Mouse (Mus musculus): ENCODE results near the gene Ccr1.

Gene Ccr1

DNA sequence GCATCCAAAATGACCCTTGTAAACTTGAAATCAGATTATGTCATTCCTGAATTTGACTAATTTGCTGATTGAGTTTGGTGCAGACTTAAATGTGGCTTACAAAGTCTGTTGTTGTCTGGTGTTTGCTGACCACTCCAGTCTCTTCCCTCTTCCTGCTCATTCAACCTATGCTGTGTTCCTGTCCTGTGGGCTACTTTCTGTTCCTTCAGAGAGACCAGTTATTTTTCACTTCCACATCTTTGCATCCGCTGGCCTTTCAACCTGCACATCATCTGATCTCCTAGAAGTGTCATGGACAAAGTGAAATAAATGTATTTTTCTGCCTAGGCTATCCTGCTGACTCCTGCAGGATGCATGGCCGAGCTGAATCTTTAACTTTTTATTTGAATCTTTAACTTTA is 14.9 kb downstream of the Ccr1 start:
- no peak for DNase-seq (ENCODE audit: low spot score)

DNA sequence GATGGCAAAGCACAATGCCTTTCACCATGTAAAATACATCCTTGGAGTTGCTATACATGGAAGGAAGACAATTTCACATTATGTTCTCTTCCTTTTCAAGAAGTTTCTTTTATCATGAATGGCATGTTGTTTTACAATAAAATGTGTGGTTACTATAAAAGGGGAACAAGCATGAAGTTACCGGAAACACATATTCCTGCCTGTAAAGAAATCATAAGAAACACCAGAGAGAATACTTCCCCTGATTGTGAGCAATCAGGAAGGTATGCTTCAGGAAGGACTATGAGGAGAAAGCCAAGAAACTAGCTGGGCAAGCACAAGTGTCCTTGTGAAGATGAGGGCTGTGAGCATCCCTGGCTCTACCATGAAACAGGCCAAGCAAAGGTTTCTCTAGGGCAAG is 17.3 kb downstream of the Ccr1 start:
- no peak for DNase-seq (ENCODE audit: low spot score)

DNA sequence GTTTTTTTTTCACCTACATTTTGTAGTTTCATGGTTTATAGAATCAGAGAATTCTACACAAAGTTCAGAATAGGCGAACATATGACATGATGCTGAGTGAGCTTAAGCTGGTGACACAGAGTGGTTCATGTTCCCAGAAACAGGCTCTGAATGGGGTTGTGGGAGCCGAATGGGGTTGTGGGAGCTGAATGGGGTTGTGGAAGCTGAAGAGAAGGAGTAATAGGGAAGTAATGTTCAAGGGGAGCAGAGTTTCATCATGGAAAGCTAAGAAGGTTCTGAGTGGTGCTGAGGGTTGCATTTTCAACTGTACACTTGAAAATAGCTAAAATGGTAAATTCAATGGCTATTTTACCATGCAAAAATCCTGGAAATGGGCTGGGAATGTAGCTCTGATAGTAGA is 19.1 kb downstream of the Ccr1 start:
- DNase-seq (ENCODE audit: low spot score), result no peak

DNA sequence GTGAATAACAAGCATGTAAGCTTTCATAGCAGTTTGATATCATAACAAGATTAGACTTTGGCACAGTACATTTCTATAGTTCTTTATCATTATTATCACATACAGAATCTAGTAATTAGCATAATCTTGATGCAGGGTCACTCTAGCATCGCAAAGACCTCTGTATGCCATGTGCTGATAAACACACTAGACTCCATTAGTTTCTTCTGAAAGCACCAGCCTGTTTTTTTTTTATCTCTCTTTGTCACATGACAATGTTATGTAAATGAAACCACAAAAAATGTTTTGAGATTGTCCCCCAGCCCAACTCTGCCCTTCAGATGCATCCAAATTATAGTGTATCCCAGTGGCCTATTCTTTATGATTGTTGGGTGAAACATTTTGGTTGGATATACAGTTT is 20.7 kb downstream of the Ccr1 start:
- DNase-seq (ENCODE audit: low spot score), result no peak

DNA sequence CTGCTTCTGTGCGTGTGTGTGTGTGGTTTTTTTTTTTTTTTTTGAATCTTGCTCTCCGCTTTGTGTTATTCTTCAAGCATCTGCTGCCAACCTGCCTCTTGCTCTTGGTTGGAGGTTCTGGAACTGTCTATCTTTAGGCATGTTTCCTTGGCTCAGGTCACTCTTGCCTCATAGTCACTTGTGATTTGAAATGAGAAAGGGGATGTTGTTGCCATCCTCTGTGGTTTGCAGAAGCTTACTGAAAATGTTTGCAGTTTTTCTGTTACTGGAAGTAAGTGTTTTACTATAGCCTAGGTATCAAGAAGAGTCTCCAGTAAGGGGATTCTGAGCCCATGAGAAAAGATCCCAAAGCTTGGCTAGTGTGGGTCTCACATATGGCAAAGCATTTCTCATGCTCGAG is 26.5 kb downstream of the Ccr1 start:
- no peak for DNase-seq (ENCODE audit: low spot score)

DNA sequence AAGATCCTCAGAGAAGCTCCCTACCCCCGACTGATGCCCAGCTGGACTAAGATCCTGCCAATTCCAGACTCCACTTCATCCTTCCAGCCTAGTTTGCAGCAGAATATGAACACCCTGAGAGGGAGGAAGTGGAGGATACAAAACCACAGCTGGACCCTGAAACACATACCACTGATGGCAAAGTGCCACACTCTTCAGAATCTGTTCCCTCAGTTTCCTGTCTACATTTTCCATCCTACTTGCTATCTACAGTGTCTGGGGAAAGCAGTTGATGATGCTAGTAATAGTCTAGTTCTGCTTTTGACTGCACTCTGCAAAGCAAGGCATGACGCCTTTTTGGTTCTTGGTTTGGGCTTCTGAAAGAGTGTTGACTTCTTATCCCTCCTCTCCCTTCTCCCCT is 27.2 kb downstream of the Ccr1 start:
- no peak for DNase-seq (ENCODE audit: low spot score)

DNA sequence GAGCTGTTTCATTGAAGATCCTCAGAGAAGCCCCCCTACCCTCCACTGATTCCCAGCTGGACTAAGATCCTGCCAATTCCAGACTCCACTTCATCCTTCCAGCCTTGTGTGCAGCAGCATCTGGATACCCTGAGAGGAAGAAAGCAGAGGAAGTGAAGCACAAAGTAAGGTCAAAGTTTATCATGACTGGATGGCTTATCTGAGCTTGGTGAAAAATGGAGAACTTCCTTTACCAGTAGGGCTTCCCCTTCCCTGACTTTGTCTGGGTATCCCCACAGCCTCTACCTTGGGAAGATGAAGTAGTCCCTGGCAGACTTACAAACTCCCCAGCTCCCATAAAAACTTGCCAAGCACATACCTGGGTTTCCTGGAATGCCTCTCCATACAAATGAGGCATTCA is 27.9 kb downstream of the Ccr1 start:
- no peak for DNase-seq (ENCODE audit: low spot score)

DNA sequence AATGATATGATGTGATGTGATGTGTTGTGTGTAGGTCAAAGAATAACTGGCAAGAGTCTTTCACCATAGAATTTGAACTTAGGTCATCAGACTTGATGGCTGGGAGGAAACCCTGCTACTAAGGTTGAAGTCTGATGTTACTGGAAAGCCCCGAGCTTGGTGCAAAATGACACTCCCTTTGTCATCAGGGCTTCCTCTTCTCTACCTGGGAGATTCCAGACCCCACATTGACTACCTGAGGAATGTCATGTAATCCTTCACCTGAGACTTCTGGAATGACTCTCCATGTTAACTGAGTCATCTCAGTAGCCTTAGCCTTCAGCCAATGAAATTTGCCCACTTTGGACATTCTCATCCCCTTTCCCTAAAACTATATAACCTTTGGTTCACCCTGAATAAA is 28.3 kb downstream of the Ccr1 start:
- DNase-seq (ENCODE audit: low spot score), result no peak

DNA sequence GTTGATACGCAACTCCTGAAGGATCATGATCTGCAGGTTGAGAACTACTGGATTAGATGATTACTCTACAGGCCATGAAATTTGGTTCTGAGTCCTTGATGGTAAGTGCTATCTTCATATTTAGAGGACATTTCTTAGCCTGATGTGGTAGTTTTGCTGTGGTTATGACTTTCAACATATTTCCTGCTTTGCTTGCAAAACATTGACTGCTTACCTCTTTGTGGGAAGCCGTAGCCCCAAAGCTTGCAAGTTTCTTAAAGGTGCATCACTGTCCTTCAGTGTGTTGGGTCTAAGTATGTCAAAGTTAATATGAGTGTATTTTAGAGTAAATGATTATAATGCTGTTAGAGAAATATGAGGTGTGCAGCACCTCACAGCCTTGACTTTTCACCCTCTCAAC is 30.5 kb downstream of the Ccr1 start:
- no peak for DNase-seq (ENCODE audit: low spot score)

DNA sequence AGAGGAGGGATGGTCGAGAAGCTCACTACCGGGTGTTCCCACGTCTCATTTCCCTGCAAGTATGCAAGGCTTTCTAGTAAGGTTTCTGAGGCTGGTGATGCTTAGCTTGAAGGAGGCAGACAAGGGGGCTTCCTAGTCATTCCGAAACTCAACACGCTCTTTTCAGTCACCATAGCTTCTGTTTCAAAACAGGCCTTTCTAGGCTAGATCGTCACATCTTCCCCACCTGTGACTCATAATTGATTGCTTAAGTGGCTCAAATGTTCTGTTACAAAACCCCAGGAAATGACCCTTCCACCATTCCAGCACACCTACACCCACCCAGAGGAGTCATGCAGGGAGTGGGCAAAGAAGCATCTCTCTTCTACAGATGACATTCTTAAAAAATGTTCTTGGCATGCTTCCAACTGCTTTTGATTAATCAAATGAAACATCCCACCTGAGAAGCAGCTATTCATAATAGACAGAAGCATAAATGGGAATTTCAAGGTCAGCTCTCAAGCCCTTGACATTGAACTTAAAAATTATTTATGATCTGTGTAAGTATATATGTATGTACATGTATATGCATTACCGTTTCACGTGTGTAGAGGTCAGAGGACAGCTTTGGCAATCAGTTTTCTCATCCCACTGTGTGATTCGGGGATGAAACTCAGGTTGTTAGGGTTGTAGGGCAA is 31.8 kb downstream of the Ccr1 start:
- DNase-seq (ENCODE audit: low spot score), result no peak

DNA sequence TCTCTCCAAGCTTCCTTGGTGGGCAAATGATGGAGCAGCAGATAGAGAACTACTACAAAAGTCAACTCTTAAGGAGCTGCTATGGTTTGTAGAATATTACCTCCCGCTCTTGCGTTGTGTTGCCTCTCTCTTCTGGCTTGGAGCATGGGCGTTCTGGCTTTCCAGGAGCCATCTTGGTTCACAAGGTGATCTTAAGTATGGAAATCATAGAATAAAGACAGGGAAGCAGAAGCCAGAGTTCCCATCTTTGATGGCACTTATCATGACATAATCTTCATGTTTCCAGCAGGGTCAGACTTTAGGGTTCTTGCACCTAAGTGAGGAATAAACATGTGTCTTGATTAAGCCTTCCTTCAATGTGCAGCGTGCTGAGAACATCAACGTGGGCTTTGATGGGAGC is 32.7 kb downstream of the Ccr1 start:
- DNase-seq (ENCODE audit: low spot score), result no peak

DNA sequence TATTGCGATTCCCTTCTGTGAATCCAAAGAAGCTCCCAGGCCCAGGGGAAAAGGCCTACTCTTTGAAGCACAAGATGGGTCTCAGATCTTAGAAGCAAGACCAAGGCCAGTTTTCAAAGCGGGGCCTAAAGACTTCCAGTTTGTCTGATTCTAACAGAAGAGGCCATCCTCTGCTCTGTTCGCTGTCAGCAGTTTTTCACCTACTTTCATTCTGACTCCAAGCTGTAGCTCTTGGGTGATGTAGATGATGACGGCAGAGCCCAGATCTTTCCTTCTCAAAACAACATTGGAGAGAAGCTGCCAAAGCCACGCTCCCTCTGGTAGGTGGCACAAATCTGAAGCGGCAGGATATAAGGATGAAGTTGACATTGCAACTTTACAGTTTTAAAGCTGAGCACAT is 33.1 kb downstream of the Ccr1 start:
- DNase-seq (ENCODE audit: low spot score), result no peak

DNA sequence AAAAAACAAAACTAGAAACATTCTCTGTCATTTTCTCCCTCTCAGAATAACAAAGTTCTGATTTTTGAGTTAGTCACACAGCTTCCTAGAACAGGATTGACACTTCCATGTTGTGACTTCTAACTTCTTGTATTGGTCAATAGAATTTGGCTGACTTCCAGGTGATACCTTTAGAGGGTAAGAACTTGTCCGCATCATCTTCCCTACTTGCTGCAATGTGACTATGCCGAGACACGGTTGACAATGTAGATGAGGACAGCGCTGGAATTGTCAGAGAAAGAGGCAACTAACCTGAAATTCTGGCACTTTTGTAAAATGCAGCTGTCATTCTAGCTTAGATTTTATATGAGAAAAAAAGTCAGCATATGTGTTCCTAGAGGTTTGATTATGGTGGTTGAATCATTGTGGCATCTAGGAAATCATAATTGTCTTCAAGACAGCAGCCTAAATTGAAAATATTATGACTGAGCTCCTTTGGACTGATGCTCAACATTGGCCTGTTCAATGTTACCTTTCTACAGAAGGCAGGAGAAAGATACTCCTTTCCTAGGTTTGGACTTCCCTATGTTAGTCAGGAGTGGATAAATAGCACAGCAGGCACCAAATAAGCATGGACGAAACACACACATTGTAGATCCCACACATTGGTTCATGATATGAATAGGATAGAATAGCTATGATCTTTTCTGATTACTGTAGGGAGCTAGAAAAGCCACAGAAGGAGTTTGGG is 34.6 kb downstream of the Ccr1 start:
- DNase-seq (ENCODE audit: low spot score), result no peak

DNA sequence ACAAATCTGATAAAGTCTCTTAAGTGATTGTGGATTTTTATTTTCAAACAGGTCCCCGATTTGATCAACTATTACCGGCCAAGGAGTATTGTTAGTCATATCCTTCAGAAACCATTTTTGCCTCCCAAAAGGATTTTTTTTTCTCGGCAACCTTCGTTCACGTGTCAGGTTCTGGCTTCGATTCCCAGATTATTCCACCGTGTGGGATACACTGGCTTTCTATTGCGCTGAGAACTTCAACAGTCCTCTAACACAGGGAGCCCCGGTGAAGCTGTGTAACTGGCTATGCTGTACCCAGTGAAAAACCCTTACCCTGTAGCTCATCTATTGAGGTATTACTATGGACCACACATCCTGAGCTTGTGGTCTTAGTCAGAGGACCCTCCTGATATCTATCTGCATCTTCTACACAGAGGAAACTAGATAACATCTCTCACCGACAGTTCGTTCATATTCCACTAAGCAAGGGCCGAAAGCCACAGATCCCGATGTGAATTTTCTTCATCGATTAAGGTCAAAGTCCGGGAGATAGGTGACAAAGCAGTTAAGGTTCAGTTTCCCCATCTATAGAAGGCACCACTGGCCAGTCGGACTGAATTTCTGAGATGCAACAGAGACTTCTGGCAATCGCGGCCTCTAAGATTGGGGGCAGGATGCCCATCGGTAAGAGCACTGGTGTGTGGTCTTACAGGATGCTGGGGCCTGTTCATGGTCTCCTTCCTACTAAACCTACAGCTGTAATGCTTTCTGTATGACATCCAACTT is 35.4 kb downstream of the Ccr1 start:
- no peak for DNase-seq (ENCODE audit: low spot score)

DNA sequence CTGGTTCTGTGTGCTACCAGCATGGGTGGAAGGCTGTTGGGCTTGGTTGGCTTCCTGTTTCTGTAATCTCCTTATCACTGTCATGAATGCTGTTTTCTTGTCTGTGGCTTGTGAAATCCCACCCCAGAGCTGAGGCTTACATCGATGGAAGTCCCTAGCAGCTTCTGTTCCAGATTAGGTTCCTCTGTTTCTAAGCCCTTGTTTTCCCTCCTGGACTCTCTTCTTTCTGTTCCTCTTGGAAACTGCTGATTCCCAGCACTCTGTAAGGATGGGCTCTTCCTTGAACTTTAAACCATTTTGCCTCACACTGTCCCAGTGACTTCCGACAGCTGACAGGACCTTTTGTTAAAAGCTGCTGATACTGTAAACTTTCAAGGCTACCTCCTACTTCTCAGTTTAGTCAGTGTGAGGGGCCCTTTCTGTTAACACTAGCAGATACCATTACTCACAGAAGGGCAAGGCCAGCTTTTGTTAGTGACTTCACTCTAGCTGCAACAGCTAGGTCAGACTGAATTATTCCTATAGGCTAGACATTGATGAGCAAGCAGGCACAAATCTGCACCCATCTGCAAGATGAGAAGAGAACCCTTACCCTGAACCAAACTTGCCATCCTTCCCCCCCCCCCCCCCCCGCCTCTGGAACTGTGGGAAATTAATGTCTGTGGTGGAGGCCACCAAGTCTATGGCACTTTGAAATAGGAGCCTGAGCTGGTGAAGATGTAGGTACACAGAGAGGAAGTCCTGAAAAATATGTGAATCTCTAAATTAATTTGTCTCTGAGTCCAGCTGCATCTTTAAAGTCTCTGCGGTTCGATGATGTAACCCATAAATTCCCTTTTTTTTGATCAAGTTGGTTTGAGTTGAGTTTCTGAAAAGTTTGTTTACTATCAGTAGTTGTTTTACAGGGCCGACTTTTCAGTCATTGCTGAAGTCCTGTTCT is 36.5 kb downstream of the Ccr1 start:
- DNase-seq (ENCODE audit: low spot score), result no peak

DNA sequence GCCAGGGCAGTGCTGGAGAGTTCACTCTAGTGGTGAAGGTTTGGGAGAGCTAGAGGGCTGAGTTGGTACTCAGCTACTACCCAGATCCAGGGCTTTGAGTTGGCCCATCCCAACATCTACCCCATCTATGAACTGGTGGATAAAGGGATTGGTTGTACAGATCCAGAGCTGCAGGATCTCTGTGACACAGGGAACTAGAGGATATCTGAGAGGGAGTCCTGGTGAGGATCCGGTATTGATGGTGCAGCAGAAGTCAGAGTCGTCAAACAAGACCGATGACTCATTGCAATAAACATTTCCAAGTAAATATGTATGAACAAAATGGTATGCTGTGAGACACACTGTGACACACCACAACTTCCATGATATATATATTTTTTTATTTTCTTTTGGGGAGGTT is 37.6 kb downstream of the Ccr1 start:
- no peak for DNase-seq (ENCODE audit: low spot score)

DNA sequence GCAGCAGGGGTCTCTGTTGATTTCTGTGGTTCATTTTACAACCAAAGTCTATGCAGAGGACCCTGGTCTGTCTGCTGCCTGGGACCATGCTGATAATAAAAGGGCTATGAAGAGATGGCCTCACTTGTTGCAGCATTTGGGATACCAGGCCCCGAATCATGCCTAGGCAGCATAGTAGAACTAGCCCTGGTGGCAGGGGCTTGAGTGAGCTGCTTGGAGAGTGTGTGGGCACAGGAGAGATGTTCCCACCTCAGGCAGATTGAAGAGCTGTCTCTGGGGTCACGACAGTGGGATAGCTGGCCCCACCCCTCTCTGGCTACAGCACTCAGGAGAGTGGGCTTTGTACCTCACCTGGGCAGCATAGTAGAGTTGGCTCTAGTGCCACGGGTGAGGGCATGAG is 38.0 kb downstream of the Ccr1 start:
- DNase-seq (ENCODE audit: low spot score), result no peak

DNA sequence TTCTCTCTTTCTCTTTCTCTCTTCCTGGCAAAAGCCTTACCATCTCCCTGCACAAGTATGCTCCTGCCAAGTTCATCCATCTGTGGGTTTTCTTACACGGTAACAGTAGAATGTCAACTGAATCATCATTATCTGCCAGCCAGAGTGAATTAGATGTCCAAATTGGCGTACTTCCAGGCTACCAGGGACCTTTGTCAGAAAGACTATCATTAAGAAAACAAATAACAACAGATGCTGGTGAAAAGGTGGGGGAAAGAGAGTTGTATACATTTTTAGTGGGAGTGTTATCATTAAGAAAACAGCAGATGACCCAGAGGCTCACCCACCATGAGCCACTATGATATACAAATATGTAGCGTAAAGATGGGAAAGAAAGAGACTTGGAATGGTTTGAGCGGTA is 38.6 kb downstream of the Ccr1 start:
- no peak for DNase-seq (ENCODE audit: low spot score)

DNA sequence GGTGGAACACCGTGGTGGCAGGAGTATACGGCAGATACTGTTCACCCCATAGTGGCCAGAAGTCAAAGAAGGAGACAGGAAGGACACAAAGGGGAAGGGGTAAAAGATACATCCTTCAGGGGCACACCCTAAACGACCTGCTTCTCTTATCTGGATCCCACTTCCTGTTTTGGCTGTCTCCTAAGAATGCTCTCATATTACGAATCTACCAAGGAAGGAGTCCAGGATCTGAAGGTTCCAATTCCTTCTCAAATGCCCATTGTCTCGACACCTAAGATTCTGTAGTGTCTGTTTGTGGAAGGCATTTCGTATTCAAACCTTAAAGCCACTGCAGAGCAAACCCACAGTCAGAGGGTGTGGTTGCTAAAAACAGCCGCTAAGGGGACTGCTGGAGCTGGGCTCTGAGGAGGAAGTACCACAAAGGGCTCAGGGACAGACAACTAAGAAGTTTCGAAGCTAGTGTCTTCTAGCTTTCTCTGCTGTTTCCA is 39.7 kb downstream of the Ccr1 start:
- peak; percentile 21 for DNase-seq (ENCODE audit: low spot score)

DNA sequence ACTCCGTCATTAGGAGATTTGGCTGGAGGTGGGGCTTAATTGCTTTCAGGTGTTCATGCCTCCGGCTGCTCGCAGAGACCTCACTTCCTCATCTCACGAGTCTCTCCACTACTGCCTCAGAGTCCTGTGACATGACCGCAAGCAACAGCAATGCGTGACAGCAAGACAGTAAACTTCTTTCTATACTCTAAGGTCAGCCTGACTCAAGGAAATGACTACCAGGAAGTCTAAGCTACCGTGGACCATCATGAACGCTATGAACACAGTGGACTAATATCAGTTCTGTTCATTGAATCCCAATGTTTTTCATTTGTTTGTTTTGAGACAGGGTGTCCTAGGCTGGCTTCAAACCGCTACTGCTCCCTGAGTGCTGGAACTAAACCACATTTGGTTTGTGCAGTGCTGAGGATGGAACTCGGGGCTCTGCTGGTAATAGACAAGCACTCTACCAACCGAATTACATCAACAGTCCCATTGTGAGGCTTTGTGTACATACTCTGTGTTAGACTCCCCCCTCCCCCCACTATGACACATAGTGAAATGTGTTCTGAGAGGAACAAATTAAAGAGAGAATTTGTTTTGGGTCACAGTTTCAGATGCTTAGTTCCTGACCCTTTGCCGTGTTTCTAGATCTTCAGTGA is 40.3 kb downstream of the Ccr1 start:
- DNase-seq (ENCODE audit: low spot score), result peak; percentile 9

DNA sequence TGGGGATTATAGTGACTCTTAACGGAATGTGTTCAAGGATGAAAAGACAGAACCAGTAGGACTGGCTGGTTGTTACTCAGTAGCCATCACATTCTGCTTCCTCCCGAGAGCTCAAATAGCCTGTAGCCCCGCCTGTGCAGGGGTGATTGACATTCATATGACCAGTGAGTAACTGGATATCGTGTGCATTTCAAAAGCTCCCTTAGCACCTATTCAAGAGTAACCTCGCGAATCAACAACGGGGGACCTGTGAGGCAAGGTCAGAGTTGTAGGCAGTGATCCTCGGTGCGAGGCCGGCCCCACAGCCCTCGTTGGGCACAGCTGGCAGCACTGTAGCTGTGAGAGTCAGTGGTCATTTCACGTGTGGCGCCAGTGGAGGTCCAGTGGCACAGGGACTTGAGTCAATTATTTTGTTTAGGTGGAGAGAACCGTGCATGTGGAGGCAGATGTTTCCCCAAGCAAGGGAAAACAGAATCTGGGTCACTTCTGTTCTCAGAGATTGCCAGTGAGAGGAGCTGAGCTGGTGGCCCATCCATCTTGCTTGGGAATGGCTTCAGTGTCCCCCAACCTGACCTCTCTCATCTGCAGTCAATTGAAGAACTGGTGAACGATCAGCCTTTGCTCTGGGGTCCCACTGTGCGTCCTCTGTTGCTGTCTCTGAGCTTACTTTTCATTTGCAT is 41.1 kb downstream of the Ccr1 start:
- DNase-seq (ENCODE audit: low spot score), result peak; percentile 8
